Mouse (Mus musculus): Measurements from ENCODE around the gene Bdkrb1.

- no peak for TF ChIP-seq EP300 (IDR thresholded peaks at IDR 0.05)
- TF ChIP-seq CTCF (IDR thresholded peaks at IDR 0.05): no peak
Observed at GRCm38 (mm10) chr12:105605212-105605611, 2.3 kb downstream of the Bdkrb1 start.

Data from lung, postnatal 0 days (tissue).